Mouse (Mus musculus) lung, adult 2 months (tissue): ENCODE measurements around the gene Kcnh7. TPM values are rescaled to one million over a fixed set of nuclear protein-coding genes. Genes with fewer than 3 reads are reported as not detected.

ENCODE experiments used
- DNase-seq: peaks from one replicate; pipeline ENCODE4 v3.0.0; 2022
- H3K4me1 ChIP-seq: fragments of 200-500 bp; 2 replicates; pipeline ENCODE4 v1.6.1; 2011; ENCODE audit warnings: low read length; ENCODE audit not compliant: control insufficient read depth, insufficient read depth
- H3K4me3 ChIP-seq: fragments of 200-500 bp; replicated peaks from 2 replicates; pipeline ENCODE3; 2011; ENCODE audit warnings: low read depth, mild to moderate bottlenecking, control low read depth, low read length; ENCODE audit errors: extremely low read depth
- CTCF ChIP-seq: fragments of 200-500 bp; IDR thresholded peaks from 2 replicates; pipeline ENCODE4 v1.5.1; 2011; ENCODE audit warnings: mild to moderate bottlenecking, low read length, control low read depth; ENCODE audit not compliant: insufficient read depth
- POLR2A ChIP-seq: fragments of 200-500 bp; IDR thresholded peaks from 2 replicates; pipeline ENCODE4 v1.6.1; 2011; ENCODE audit warnings: low read depth, mild to moderate bottlenecking, control low read depth, low read length, borderline replicate concordance; ENCODE audit errors: extremely low read depth
- WGBS: fragments of 180-500 bp; shearing (Covaris S2); methylation state at CpG from one replicate; pipeline ENCODE4 v1.1.7; 2018; 5-methylcytosine and 5-hydroxymethylcytosine counted together
- polyA plus RNA-seq: library from polyadenylated mRNA; depleted of rRNA; stranded (reverse); fragments of >200 nt; gene quantifications from 2 replicates; pipeline ENCODE4 v1.2.3, GENCODE M21; 2012

The Kcnh7 gene
- polyA plus RNA-seq, 1 experiment = not detected

DNA sequence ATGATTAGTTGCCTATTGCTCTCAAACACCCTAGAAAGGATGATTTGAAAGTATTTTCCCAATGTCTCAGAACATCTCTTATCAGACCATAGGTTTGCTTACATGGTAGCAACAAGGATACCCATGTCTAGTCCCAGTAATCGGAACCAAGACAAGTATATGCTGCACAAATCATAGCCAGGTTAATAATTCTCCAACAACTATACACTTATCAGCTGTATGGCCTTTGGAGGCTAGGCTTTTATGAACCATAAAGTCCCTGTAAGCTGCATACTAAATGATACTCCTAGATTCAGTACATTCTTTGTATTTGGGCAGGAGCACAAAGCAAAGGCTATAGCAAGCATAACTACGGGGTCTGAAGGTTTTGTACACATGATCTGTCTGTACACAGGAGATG, 78.1 kb downstream of the Kcnh7 start:
- no peak for TF ChIP-seq POLR2A
- TF ChIP-seq CTCF = no peak
- no peak overlapping the region for H3K4me3 ChIP-seq
- H3K4me1 ChIP-seq = no peaks in the 10 kb centered on the region
- 73% methylated on average over 2 of the region's 2 CpGs for whole genome bisulfite sequencing
- DNase-seq = no peak

- no peak for DNase-seq
- H3K4me3 ChIP-seq = no peak overlapping the region
- H3K4me1 ChIP-seq = no peaks in the 10 kb centered on the region
- TF ChIP-seq POLR2A = no peak
- no peak for TF ChIP-seq CTCF
Observed at GRCm38 (mm10) chr2:63099676-63100075, 84.4 kb downstream of the Kcnh7 start.

DNA sequence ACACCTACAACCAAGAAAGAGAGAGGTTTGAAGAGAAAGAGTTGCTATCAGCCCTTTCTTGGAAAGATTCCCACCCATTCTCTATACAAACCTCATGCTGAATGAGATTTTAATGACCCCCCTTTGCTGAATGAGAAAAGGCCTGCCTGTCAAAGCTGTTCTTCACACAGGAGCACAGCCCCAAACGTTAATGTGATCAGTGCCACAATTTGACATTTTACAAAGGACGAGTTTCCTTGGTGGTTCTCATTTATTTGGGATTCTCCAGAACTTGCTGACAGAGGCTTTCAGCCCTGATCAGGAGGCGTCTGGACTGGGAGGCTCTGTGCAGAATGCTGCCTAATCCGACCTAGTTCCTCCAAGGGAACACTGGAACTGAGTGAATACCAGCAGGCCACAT, 92.3 kb downstream of the Kcnh7 start:
- TF ChIP-seq POLR2A = no peak
- no peak for TF ChIP-seq CTCF
- Histone ChIP-seq H3K4me1 (no peaks in the 10 kb centered on the region), H3K4me3 (no peak overlapping the region)
- DNase-seq = no peak
- 39% methylated on average over 4 of the region's 4 CpGs for WGBS

DNA sequence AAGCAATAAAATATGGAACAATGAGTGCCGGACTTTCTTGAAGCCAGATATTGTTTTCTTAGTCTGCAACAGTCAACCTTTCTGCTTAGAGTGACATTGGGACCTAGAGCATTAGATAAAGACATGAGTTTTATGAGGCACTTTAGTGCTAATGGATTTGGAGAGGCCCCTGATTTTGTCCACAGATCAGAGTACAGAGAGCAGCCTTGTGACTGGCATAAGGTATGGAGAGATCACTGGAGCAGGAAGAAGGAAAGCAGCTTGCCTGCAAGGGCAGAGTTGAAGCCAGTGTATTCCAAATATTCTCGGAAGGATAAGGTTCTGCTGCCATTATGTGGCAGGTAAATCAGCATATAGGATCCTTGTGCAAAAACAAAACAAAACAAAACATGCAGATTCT, 93.6 kb downstream of the Kcnh7 start:
- WGBS = 68% methylated on average over 2 of the region's 2 CpGs
- no peak for DNase-seq
- Histone ChIP-seq H3K4me3 (no peak overlapping the region), H3K4me1 (no peaks in the 10 kb centered on the region)
- TF ChIP-seq POLR2A = no peak

GRCm38 (mm10) chr2:63058386-63058785, 125.7 kb downstream of the Kcnh7 start:
- TF ChIP-seq CTCF (no peak), POLR2A (no peak)
- Histone ChIP-seq H3K4me3 (no peak overlapping the region), H3K4me1 (no peaks in the 10 kb centered on the region)
- no peak for DNase-seq
- 82% methylated on average over 2 of the region's 2 CpGs for WGBS

GRCm38 (mm10) chr2:63049884-63050283, 134.2 kb downstream of the Kcnh7 start:
- WGBS = 83% methylated on average over 3 of the region's 3 CpGs
- DNase-seq = no peak
- Histone ChIP-seq H3K4me1 (no peaks in the 10 kb centered on the region), H3K4me3 (no peak overlapping the region)
- no peak for TF ChIP-seq CTCF
- no peak for TF ChIP-seq POLR2A

DNA sequence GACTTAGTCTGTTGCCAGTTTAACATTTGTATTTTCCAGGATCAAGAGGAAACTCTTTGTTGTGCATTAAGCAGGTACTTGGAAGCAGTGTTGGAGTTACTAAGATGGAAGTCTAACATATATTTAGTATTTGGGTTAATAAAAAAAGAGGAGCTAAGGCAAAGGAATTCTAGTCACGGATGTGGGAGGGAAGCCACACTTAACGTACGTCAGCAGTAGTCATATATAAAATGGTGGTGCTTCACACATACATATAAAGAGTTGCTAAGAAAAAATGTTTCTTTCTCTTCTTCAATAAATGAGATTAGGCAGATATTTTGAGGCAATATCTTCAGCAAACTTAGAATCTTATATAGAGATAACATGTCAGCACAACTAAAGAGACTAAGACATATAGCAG, 144.4 kb downstream of the Kcnh7 start:
- 88% methylated on average over 3 of the region's 3 CpGs for WGBS
- H3K4me3 ChIP-seq = no peak overlapping the region
- no peak for DNase-seq
- no peak for TF ChIP-seq POLR2A
- H3K4me1 ChIP-seq = no peaks in the 10 kb centered on the region

DNA sequence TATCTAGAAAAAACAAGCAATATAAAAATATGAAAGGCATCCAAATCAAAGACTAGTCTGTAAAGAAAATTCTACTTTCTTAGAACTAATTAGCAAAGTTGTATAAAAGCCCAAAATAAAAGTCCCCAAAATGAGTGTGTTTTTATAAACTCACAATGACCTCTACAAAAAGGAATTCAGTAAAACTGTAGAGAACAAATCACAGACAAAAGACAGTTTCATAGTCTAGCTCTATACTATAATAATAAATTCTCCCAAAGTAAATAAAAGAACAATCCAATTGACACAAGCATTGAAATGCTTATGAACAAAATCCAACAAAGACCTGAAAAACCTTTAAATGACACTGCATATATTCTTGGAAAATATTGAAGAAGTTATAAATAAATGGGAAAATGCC, 169.2 kb downstream of the Kcnh7 start:
- Histone ChIP-seq H3K4me3 (no peak overlapping the region), H3K4me1 (no peaks in the 10 kb centered on the region)
- no peak for TF ChIP-seq CTCF
- TF ChIP-seq POLR2A = no peak
- DNase-seq = no peak

- Histone ChIP-seq H3K4me1 (no peaks in the 10 kb centered on the region), H3K4me3 (no peak overlapping the region)
- no peak for DNase-seq
- WGBS = 79% methylated on average over 4 of the region's 4 CpGs
- TF ChIP-seq POLR2A (no peak), CTCF (no peak)
Observed at GRCm38 (mm10) chr2:63009141-63009540, 174.9 kb downstream of the Kcnh7 start.

DNA sequence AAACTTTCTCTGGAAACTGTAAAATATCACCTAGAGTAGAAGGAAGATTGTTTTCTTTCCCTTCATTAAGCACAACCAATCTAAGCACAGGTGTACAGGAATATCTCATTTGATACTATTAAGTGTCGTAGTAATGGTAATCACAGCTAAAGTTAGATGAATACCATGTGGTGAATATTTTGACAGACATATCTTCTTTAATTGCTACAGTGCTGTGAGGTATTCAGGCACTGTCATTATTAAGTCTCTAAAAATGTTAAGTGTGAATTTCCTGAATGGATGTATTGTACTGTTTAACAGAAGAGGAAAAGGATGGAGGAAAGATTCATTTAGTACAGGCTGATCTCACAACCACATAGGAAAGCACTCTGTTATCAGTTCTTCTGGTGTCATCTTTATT, 181.3 kb downstream of the Kcnh7 start:
- Histone ChIP-seq H3K4me1 (no peaks in the 10 kb centered on the region), H3K4me3 (no peak overlapping the region)
- TF ChIP-seq POLR2A (no peak), CTCF (no peak)
- 82% methylated on average over 1 of the region's 1 CpGs for WGBS
- DNase-seq = no peak

DNA sequence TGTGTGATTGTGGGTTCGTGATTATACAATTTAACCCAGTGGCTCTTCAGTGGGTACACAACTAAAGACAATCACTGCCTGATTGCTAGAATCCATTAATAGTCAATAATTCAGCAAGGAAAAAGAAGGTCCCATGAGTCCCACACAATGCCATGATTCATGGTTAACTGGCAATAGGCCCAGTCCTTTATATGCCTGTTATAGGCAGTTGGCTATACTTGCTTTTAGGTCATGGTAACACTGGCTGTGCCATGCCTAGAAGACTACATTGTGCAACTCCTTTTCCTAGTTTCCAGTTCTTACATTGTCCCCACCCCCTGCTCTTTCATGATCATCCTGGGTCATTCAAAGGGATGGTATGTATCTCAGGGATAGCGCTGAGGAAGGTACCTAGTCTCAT, 186.4 kb downstream of the Kcnh7 start:
- Histone ChIP-seq H3K4me3 (no peak overlapping the region), H3K4me1 (no peaks in the 10 kb centered on the region)
- TF ChIP-seq POLR2A (no peak), CTCF (no peak)
- DNase-seq = no peak
- 79% methylated on average over 2 of the region's 2 CpGs for WGBS

DNA sequence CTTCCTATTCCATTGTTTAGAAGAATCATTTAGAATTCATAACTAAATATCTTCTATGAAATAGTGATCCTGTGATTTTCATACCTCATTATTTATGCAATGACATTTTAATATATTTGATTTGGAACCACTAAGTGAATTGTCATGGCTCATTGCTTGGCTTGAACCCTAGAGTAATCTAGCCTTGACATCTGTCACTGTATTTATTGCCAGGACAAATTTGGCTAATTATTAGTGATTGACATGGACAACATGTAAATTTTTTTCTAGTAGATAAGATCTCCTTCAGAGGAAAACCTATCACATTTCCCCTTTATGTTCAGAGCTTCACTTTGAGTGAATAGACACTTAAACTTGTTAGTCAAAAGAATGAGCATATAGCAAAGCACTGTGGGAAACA, 195.5 kb downstream of the Kcnh7 start:
- TF ChIP-seq CTCF (no peak), POLR2A (no peak)
- no peaks in the 10 kb centered on the region for H3K4me1 ChIP-seq
- DNase-seq = no peak
- H3K4me3 ChIP-seq = no peak overlapping the region

DNA sequence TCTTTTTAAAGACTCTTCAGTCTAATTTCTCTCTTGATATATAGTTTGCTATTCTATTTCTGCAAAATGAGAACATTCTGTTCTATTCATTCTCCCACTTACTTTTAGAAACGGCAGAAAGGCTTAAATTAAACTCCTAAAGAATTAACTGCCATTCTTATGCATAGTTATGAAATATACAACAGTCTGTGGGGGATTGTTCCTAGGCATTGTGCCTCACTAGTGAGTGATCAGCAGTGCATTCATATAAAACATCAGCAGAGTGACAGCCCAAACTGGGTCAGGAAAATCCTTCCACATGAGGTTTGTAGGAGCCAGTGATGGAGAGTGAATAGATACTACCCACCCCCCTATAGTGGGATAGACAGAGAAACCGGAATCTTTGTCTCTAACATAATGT, 200.2 kb downstream of the Kcnh7 start:
- no peak for TF ChIP-seq POLR2A
- TF ChIP-seq CTCF = no peak
- DNase-seq = no peak
- WGBS = 53% methylated on average over 2 of the region's 2 CpGs
- Histone ChIP-seq H3K4me3 (no peak overlapping the region), H3K4me1 (no peaks in the 10 kb centered on the region)
